Mouse (Mus musculus) left cerebral cortex, adult 9 months (tissue): ENCODE measurements at regions not wholly inside any gene's neighbourhood (a gene's known extent, or its start where the extent isn't known, plus 50 kb on each side); places are given as distances from the start of the nearest gene placed in this dataset.

ENCODE experiments used
- DNase-seq, 2 experiments: peaks; one replicate each; pipeline ENCODE4 v3.0.0; 2022; ENCODE audit warnings: low spot score in 2 of 2

- peak in 1 of 2 experiments; percentile 30 for DNase-seq
Measured at GRCm38 (mm10) chr17:88303991-88304390, 136.5 kb upstream of the Foxn2 start.

- no peak for DNase-seq
Measured at GRCm38 (mm10) chr17:88305165-88305564, 135.3 kb upstream of the Foxn2 start.

DNA sequence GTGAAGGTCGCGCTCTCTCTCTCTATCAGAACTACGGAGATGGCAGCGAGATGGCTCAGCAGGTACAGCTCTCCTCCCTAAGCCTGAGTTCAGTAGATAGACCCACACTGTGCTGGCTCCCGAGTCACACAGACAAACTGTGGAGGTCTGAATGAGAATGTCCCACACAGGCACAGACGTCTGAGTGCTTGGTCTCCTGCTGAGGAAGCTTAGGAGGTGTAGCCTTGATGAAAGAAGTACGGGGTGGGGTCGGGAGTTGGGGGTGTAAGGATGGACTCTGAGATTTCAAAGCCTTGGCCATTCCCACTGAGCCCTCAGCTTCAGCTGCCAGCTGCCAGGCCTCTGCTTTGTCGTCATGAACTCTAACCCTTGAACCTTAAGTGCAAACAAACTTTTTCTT is 134.2 kb upstream of the Foxn2 start:
- no peak for DNase-seq

DNA sequence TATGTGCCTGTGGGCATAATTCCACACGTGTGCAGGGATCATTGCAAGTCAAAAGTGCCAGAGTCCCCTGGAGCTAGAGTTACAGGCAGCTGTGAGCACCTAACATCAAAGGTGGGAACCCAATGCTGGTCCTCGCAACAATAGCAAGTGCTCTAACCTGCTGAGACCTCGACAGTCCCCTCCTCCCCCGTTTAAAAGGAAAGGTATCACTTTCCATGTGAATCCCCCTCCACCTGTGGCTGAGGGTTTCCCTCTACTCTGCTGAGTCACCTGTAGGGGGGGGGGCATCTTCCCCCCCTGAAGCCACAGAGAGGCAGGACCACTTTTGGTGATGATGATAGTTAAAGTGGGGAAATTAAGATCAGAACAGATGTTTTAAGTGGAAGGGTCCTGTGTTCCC is 133.4 kb upstream of the Foxn2 start:
- no peak for DNase-seq

- DNase-seq: no peak
Measured at GRCm38 (mm10) chr17:88307826-88308225, 132.7 kb upstream of the Foxn2 start.

GRCm38 (mm10) chr17:88312876-88313275 is 127.6 kb upstream of the Foxn2 start:
- no peak for DNase-seq

DNA sequence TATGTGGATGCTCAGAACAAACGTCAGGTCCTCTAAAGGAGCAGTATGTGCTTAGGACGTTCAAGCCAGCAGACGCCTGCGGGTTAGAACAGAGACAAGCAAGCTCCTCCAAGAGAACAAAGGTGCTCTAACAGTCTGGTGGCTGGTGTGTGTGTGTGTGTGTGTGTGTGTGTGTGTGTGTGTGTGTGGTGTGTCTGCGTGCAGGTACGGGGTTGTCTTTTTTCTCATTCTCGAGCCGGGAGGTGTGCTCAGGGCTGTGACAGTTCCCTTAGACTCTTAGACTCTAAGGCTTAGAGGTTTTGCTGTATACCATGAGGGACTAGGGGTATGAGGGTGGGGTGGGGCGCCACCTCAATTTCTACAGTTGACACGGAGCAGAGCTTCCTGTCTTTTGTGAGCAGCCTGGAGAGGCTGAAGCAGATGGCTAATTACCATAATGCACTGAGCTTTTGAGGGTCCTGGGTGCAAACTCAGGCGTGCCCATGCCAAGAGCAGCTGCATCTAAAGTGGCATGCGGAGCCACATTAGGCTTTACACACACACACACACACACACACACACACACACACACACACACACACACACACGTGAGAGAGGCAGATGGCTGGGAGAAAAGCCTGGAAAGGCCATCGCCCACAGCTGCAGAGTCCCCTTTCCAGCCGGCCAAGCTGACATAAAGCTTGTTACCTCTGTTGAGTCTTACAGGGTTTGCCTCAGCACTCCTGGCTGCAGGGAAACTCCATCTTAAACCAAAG is 124.1 kb upstream of the Foxn2 start:
- no peak for DNase-seq

DNA sequence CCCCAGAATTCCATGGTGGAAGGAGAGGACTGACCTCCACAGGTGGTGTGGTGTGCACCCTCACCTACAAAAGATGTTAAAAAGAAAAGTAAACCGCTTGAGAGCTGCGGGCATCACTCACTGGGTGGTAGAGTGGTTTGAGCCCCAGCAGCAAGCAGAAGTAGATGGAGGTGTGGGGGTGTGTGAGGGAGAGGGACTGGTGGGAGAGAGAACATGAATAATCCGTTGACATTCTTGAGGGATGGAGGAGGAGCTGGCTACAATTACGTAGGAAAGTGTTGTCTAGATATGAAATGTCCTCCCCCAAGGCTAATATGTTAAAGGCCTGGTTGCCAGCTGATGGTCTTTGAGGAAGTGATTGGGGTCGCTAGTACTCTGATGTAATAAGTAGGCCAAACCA is 123.2 kb upstream of the Foxn2 start:
- DNase-seq: no peak

- no peak for DNase-seq
Measured at GRCm38 (mm10) chr17:88317806-88318205, 122.7 kb upstream of the Foxn2 start.

GRCm38 (mm10) chr17:88318207-88318791 is 122.2 kb upstream of the Foxn2 start:
- no peak for DNase-seq

DNA sequence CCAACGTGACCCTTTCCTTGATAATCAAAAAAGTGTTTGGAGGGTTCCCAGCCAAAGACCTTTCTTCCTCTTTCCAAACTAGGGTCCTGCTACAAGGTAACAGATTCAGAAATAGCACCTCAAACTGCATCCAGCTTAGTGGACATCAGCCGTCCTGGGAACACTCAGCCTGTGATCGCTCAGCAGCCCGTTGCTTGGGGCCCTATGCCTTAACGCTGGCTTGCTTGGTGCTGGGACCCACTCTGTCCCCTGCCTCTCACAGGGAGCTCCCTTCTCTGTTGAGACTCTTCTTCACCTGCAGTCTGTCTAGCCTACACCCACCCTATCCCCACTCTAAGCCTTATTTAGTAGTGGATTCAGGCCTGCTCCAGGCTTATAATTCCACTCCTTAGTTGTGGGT is 121.6 kb upstream of the Foxn2 start:
- no peak for DNase-seq

GRCm38 (mm10) chr17:88320686-88321085 is 119.8 kb upstream of the Foxn2 start:
- DNase-seq: no peak

GRCm38 (mm10) chr17:88325326-88325909 is 115.1 kb upstream of the Foxn2 start:
- DNase-seq: no peak

DNA sequence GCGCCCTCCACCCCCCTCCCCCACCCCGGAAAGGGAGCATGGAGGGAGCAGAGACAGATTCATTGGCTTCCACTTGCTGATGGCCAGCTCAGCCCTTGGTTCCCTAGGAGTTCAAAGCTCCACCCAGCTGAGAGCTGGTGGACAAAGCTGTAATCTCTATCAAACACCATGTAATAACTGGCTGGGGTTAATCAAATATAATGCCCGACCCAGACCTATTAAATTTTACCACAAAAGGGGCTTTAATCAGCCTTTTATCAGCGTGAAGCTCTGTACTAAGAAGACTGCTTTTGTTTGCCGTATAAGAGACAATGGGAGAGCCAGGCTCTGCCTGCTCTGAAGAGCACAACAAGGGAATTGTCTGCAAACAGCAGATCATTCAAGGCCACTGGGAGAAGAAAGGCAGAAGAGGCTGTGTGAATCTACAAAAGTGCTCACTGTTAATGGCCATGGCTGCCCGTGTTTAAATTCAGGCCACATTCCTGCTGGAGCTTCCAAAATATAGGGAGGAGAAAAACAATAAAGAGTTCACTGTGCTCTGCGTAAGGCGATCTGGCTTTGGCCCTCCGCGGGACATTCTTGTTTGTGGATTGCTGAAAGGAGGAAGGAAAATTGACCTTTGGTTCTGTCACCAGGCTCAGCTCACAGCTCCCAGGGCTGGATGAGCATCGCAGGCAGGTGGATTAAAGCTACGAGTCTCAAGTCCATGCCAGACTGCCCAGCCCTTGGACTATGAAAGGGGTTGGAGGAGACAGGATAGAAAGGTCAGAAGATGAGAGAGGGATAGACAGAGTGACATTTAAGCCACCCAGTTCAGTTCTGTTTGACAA is 114.4 kb upstream of the Foxn2 start:
- peak; percentile 55 to 68 for DNase-seq

DNA sequence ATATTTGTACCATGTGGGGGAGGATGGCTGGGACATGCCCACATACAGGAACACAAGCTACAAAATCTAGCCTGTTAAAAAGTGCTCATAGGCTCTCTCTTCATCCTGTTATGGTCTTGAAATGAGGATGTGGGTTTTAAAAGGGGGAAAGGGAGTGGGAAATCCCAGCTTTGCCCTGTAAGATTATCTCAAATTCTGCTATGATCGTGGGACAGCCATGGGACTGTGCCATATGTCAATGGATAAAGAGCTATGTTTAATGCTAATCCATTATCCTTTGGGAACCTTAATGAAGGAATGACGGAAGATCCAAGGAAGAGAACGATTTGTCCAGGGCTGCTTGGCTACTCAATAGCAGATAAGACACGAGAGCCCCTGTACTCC is 113.8 kb upstream of the Foxn2 start:
- no peak for DNase-seq

DNA sequence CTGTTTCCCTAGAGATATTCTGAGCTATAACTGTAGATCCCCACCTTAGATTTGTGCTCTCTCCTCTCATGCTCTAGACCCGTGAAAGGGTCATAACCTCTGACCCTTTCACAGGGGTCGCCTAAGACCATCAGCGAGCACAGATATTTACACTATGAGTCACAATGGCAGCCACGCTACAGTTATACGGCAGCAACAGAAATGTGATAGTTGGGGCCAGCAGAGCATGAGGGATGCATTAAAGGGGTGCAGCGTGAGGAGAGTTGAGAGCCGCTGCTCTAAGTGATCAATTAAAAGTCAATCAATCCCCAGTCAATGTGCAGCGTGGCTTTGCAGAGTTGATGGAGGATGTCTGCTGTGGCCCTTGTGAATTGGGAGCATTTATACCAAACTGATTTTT is 112.7 kb upstream of the Foxn2 start:
- DNase-seq: no peak

GRCm38 (mm10) chr17:88328807-88329206 is 111.7 kb upstream of the Foxn2 start:
- no peak for DNase-seq

- peak in 1 of 2 experiments; percentile 43 for DNase-seq
Measured at GRCm38 (mm10) chr17:88329715-88330114, 110.8 kb upstream of the Foxn2 start.

DNA sequence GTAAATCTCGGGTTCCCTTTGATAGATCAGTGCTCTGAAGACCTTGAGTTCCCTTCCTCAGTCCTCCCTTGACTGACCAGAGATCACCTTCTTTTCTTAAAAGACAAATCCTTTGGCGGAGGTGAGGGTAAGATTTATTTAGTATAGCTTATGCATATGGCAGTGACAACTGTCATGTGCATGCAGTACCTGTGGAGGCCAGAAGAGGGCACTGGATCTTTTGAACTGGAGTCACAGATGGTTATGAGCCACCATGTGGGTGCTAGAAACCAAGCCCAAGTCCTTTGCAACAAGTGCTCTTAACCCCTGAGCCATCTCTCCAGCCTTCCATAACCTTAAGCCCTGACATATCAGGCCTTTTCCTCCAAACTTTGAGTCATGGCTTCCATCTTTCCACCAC is 110.4 kb upstream of the Foxn2 start:
- no peak for DNase-seq

GRCm38 (mm10) chr17:88333816-88334215 is 106.7 kb upstream of the Foxn2 start:
- DNase-seq: no peak

DNA sequence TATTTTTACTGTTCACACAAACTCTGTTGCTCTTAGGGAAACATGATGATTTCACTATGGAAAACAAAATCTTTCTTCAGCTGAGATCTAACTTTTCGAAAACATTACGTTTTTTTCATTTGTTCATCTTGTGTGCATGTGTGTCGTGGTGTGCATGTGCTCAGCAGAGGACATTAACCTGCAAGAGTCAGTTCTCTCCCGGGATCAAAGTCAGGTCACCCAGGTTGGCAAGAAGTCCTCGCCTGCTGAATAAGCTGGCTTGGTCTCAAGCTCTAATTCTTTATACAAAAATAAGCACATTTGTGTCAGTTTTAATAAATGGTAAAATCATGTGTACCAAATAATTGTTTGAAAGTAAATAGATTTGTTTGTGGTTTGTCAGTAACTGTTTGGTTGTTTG is 105.2 kb upstream of the Foxn2 start:
- no peak for DNase-seq

DNA sequence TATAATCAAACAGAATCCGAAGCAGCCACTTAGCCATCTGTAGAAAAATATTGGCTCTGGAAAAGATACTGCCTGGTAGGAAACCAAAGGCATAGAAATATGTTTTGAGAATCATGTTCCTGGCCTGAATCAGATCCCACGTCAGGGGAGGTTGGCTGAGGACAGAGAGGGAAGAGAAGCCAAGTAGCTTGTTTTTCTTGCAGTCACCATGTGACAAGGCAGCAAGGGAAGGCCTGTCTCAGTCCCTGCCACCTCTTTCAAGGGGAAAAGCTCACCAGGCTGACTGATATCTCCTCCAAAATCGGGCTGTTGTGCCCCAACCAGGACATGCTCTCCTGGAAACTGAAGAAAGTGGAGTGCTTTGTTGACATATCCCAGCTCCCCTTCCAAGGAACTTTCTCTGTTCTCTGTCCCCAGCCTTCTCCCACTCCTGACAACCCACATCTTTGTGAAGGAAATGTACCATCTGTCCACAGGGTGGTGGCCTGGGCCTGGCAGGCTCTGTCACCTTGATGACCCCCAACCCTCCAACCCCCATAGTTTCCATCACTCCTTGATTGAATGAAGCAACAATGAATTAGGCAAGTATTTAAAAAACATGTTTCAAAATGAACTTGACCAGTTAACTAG is 104.3 kb upstream of the Foxn2 start:
- no peak for DNase-seq
